Mouse (Mus musculus) midbrain, embryonic 12.5 days (tissue): Measurements from ENCODE around the gene Kcnk1. TPM values are rescaled to one million over a fixed set of nuclear protein-coding genes. Genes with fewer than 3 reads are reported as not detected.

Source experiments
- ATAC-seq: fragments of 200-750 bp; cut with Nextera tagmentation; 2 replicates; pipeline ENCODE4 v1.8.0; 2017; ENCODE audit warnings: low read depth, moderate TSS enrichment, moderate library complexity; ENCODE audit not compliant: low FRiP score
- H3K27ac ChIP-seq: fragments of 300-500 bp; sonication (generic); replicated peaks from 2 replicates; pipeline ENCODE4 v1.5.1; 2016; ENCODE audit warnings: mild to moderate bottlenecking
- H3K27me3 ChIP-seq: fragments of 300-500 bp; sonication (generic); 2 replicates; pipeline ENCODE4 v1.6.1; 2016; ENCODE audit warnings: mild to moderate bottlenecking
- H3K36me3 ChIP-seq: fragments of 300-500 bp; sonication (generic); 2 replicates; pipeline ENCODE4 v1.6.1; 2016
- H3K4me1 ChIP-seq: fragments of 300-500 bp; sonication (generic); 2 replicates; pipeline ENCODE4 v1.6.1; 2016
- H3K4me2 ChIP-seq: fragments of 300-500 bp; sonication (generic); replicated peaks from 2 replicates; pipeline ENCODE4 v1.6.1; 2016; ENCODE audit warnings: mild to moderate bottlenecking, moderate library complexity
- H3K4me3 ChIP-seq: fragments of 300-500 bp; sonication (generic); 2 replicates; pipeline ENCODE4 v1.5.1; 2016; ENCODE audit warnings: mild to moderate bottlenecking
- H3K9ac ChIP-seq: fragments of 300-500 bp; sonication (generic); replicated peaks from 2 replicates; pipeline ENCODE4 v1.6.1; 2016; ENCODE audit warnings: mild to moderate bottlenecking, moderate library complexity
- H3K9me3 ChIP-seq: fragments of 300-500 bp; sonication (generic); 2 replicates; pipeline ENCODE4 v1.6.1; 2016; ENCODE audit warnings: mild to moderate bottlenecking
- WGBS: fragments of 180-500 bp; shearing (Covaris S2); methylation state at CpG from one replicate; pipeline ENCODE4 v1.1.7; 2016; 5-methylcytosine and 5-hydroxymethylcytosine counted together
- polyA plus RNA-seq: library from polyadenylated mRNA; unstranded; fragments of >200 nt; fragmentation: Nextera tagmentation; extraction: Ambion mirVana; gene quantifications from 2 replicates; pipeline ENCODE4 v1.2.1, GENCODE M21; 2016

The Kcnk1 gene
- 4.3 and 5.1 TPM in 2 replicates for polyA plus RNA-seq

- peak; percentile 65 for ATAC-seq
- WGBS = under 1% methylated on average over 72 of the region's 73 CpGs
- H3K27ac ChIP-seq = no peak within 1 kb of the TSS
- H3K4me2 ChIP-seq = peak within 1 kb of the TSS; percentile 91
- no peaks in the 10 kb centered on the region for H3K36me3 ChIP-seq
- H3K9ac ChIP-seq = peak within 1 kb of the TSS; percentile 62
- peak within 1 kb of the TSS; percentile 63 for H3K4me3 ChIP-seq
- peaks cover 11% of the 10 kb centered on the region for H3K4me1 ChIP-seq
- H3K9me3 ChIP-seq = no peaks in the 10 kb centered on the region
- peaks cover 66% of the 10 kb centered on the region for H3K27me3 ChIP-seq
Measured at GRCm38 (mm10) chr8:125995101-125995986, at the start of gene Kcnk1. Gene Kcnk1, plus strand, starts transcription at chr8:125995170.

GRCm38 (mm10) chr8:125948696-125949308 is 46.2 kb upstream of the Kcnk1 start:
- Histone ChIP-seq H3K36me3 (no peaks in the 10 kb centered on the region), H3K4me1 (no peaks in the 10 kb centered on the region), H3K4me3 (no peak overlapping the region), H3K9ac (no peak overlapping the region), H3K4me2 (no peak overlapping the region), H3K27me3 (peaks cover 19% of the 10 kb centered on the region), H3K27ac (no peak overlapping the region), H3K9me3 (no peaks in the 10 kb centered on the region)
- 89% methylated on average over 9 of the region's 9 CpGs for WGBS
- ATAC-seq = no peak

GRCm38 (mm10) chr8:125950007-125950940 is 44.7 kb upstream of the Kcnk1 start:
- Histone ChIP-seq H3K27me3 (peaks cover 23% of the 10 kb centered on the region), H3K9ac (no peak overlapping the region), H3K27ac (no peak overlapping the region), H3K9me3 (no peaks in the 10 kb centered on the region), H3K4me2 (no peak overlapping the region), H3K4me1 (no peaks in the 10 kb centered on the region), H3K4me3 (no peak overlapping the region), H3K36me3 (no peaks in the 10 kb centered on the region)
- WGBS = 25% methylated on average over 23 of the region's 23 CpGs
- peak; percentile 76 for ATAC-seq

GRCm38 (mm10) chr8:125955671-125956070 is 39.3 kb upstream of the Kcnk1 start:
- Histone ChIP-seq H3K27me3 (peaks cover 44% of the 10 kb centered on the region), H3K27ac (no peak overlapping the region), H3K9ac (no peak overlapping the region), H3K36me3 (no peaks in the 10 kb centered on the region), H3K4me1 (no peaks in the 10 kb centered on the region), H3K4me3 (no peak overlapping the region), H3K9me3 (no peaks in the 10 kb centered on the region), H3K4me2 (peak overlapping the region; percentile 18; the same call in 1 of the 2 replicates)
- 15% methylated on average over 11 of the region's 11 CpGs for WGBS
- ATAC-seq = no peak

- Histone ChIP-seq H3K4me1 (no peaks in the 10 kb centered on the region), H3K4me2 (no peak overlapping the region), H3K4me3 (no peak overlapping the region), H3K36me3 (no peaks in the 10 kb centered on the region), H3K27me3 (peaks cover 33% of the 10 kb centered on the region), H3K9ac (no peak overlapping the region), H3K27ac (no peak overlapping the region), H3K9me3 (0 out of 2 replicates have a peak, but pooled peaks cover 3% of the 10 kb centered on the region)
- 80% methylated on average over 9 of the region's 9 CpGs for WGBS
- ATAC-seq = no peak
Measured at GRCm38 (mm10) chr8:125956796-125957195, 38.2 kb upstream of the Kcnk1 start.

- peaks cover 27% of the 10 kb centered on the region; the same call in 1 of the 2 replicates for H3K27me3 ChIP-seq
- no peak for ATAC-seq
- 73% methylated on average over 13 of the region's 13 CpGs for WGBS
- no peak overlapping the region for H3K9ac ChIP-seq
- no peak overlapping the region for H3K4me2 ChIP-seq
- no peaks in the 10 kb centered on the region for H3K36me3 ChIP-seq
- 0 out of 2 replicates have a peak, but pooled peaks cover 3% of the 10 kb centered on the region for H3K9me3 ChIP-seq
- H3K4me3 ChIP-seq = no peak overlapping the region
- H3K27ac ChIP-seq = no peak overlapping the region
- no peaks in the 10 kb centered on the region for H3K4me1 ChIP-seq
Measured at GRCm38 (mm10) chr8:125957226-125957993, 37.6 kb upstream of the Kcnk1 start.

GRCm38 (mm10) chr8:125957994-125958368 is 37.0 kb upstream of the Kcnk1 start:
- Histone ChIP-seq H3K4me2 (no peak overlapping the region), H3K4me3 (no peak overlapping the region), H3K36me3 (no peaks in the 10 kb centered on the region), H3K27ac (no peak overlapping the region), H3K27me3 (peaks cover 26% of the 10 kb centered on the region; the same call in 1 of the 2 replicates), H3K4me1 (no peaks in the 10 kb centered on the region), H3K9ac (no peak overlapping the region), H3K9me3 (0 out of 2 replicates have a peak, but pooled peaks cover 3% of the 10 kb centered on the region)
- WGBS = 40% methylated on average over 1 of the region's 1 CpGs
- ATAC-seq = no peak

- Histone ChIP-seq H3K4me3 (no peak overlapping the region), H3K4me2 (no peak overlapping the region), H3K4me1 (peaks cover 5% of the 10 kb centered on the region; the same call in 1 of the 2 replicates), H3K9me3 (0 out of 2 replicates have a peak, but pooled peaks cover 3% of the 10 kb centered on the region), H3K9ac (no peak overlapping the region), H3K36me3 (no peaks in the 10 kb centered on the region), H3K27me3 (peaks cover 37% of the 10 kb centered on the region), H3K27ac (no peak overlapping the region)
- no peak for ATAC-seq
- 77% methylated on average over 4 of the region's 4 CpGs for whole genome bisulfite sequencing
Measured at GRCm38 (mm10) chr8:125959363-125959771, 35.6 kb upstream of the Kcnk1 start.

- Histone ChIP-seq H3K9me3 (0 out of 2 replicates have a peak, but pooled peaks cover 6% of the 10 kb centered on the region), H3K27ac (no peak overlapping the region), H3K4me3 (no peak overlapping the region), H3K9ac (no peak overlapping the region), H3K36me3 (no peaks in the 10 kb centered on the region), H3K4me1 (peaks cover 5% of the 10 kb centered on the region; the same call in 1 of the 2 replicates), H3K4me2 (no peak overlapping the region), H3K27me3 (peaks cover 40% of the 10 kb centered on the region)
- no peak for ATAC-seq
- 89% methylated on average over 8 of the region's 8 CpGs for WGBS
Measured at GRCm38 (mm10) chr8:125960037-125960436, 34.9 kb upstream of the Kcnk1 start.

GRCm38 (mm10) chr8:125961790-125962189 is 33.2 kb upstream of the Kcnk1 start:
- Histone ChIP-seq H3K4me2 (no peak overlapping the region), H3K4me3 (no peak overlapping the region), H3K27ac (no peak overlapping the region), H3K9me3 (0 out of 2 replicates have a peak, but pooled peaks cover 6% of the 10 kb centered on the region), H3K27me3 (peaks cover 30% of the 10 kb centered on the region), H3K4me1 (peaks cover 5% of the 10 kb centered on the region; the same call in 1 of the 2 replicates), H3K9ac (no peak overlapping the region), H3K36me3 (no peaks in the 10 kb centered on the region)
- whole genome bisulfite sequencing = 80% methylated on average over 6 of the region's 6 CpGs
- no peak for ATAC-seq
